Mouse (Mus musculus) regulatory T cell (primary cell): ENCODE measurements around the gene Adcy5.

Experiments
- in situ Hi-C: fragments of 300-600 bp; cut with MboI, MseI; formaldehyde crosslinking; loops from one replicate; pipeline ENCODE4 v1.15.1; 2025; ENCODE audit warnings: high pct_unique_total_duplicates

Gene Adcy5

DNA sequence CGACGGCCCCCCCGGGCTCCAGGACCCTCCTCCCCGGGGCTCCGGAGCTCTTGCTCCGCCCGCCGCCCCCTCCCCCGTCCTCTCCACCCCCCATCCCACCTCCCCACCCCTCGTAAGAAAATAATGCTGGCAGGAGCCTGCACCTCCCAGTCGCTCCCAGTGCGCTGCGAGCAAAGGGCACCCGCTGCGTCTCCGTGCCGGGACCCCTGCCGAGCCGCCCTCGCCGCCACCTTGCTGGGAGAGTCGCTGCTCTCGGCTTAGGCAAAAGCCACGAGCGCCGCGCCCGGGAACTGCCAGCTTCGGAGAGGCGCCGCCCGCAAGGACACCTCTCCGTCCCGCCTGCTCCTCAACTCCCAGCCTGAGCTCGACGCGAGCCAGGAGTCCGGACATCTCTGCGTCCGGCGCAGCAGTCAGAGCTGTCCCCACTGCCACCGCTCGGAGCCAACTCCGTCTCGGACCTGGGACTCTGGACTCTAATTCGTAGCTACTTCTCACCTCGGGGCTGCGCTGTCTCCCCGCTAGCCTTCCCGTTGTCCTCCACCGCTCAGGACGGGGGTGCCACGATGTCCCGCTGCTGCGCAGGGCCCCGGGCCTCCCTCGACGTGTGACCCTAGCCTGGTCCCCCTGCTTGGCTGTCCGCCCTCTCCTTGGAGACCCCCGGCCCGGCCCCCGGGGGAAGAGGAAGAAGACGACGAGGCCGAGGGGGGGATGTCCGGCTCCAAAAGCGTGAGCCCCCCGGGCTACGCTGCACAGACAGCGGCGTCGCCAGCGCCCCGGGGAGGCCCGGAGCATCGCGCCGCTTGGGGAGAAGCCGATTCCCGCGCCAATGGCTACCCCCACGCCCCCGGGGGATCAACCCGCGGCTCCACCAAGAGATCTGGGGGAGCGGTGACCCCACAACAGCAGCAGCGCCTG, 971 bp downstream of the Adcy5 start:
- in situ Hi-C loops: no loop called here

DNA sequence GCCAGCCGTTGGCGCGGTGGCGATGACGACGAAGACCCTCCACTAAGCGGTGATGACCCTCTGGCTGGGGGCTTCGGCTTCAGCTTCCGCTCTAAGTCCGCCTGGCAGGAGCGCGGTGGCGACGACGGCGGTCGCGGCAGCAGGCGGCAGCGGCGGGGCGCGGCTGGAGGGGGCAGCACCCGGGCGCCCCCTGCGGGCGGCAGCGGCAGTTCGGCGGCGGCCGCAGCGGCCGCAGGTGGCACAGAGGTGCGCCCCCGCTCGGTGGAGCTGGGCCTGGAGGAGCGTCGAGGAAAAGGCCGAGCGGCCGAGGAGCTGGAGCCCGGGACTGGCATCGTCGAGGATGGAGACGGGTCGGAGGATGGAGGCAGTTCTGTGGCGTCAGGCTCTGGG, 1.6 kb downstream of the Adcy5 start:
- in situ Hi-C loops: no loop called here

DNA sequence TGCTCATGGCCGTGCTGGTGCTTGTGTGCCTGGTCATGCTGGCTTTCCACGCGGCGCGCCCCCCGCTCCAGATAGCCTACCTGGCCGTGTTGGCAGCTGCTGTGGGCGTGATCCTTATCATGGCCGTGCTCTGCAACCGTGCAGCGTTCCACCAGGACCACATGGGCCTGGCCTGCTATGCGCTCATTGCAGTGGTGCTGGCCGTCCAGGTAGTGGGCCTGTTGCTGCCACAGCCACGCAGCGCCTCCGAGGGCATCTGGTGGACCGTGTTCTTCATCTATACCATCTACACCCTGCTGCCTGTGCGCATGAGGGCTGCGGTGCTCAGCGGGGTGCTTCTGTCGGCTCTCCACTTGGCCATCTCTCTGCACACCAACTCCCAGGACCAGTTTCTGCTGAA, 2.2 kb downstream of the Adcy5 start:
- in situ Hi-C loops: no loop called here

DNA sequence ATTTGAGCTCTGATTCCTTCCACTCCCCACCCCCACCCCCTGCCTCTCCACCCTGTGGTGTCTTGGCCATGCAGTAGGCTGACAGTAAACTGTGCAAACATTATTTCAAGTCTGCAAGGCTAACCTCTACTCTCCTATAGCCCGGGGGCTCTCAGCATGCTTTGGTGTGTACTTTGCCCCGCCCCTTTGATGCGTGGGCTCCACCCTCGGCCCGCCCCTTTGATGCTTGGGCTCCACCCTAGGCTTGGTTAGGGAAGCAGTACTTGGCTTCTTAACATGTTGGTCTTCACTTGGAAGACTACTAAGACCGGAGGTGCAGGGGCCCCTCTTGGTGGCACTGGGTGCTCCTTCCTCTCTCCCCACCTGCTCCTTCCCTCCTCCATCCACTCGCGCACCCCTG, 4.9 kb downstream of the Adcy5 start:
- in situ Hi-C loops: no loop called here

DNA sequence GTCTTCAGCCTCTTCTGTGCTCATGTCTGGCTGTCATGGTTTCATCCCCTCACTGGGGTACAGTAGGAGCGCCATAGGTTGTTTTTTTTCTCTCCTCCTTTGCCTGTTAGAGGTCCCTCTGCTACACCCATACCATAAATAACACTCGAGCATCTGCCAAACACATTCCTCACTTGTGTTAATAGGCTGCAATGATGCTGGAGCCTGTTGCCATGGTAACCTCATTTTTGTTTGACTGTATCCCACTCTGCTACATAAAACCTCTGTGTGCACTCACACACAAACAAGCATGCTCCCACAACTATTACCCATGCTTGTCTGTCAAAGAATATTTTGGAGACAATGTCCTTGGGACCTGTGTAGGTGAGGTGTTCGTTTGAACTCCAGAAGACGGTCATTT, 5.3 kb downstream of the Adcy5 start:
- in situ Hi-C loops: no loop called here

DNA sequence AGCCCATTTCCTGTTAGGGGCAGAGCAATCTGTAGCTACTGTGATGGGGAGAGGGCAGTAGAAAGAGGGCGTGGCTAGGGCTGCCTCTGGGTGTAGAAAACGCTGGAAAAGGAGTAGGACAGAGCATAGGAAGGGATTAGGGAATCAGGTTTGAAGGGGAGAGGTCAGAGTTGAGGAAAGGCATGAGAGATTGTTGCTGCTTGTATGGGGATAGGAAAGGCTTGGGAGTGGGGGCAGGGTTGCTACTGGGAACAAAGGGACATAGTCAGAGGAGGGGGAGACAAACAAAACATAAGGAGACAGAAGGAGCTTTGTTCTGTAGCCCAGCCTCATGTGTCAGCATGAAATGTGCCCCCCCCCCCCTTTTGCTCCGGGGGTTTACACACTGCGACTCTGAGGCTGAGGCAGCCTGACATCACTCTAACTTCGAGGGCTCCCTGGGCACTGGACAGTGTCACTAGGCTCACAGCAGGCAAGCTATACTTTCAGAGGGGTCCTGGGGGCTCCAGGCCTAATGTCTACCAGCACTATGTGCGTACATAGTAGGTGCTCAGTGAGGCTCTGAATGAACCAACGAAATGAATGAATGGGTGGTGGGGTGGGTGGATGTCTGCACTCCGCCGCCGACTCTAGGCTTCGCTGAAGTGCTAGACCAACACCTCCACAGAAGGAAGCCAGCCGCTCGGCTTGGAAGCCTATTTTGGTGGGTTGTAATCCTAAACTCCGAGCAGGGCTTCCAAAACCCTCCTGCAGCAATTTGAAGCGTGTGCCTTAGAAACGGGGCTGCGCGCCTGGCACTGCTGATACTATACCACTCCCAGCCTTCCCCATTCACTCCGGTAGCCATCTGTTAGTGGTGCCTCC, 9.9 kb downstream of the Adcy5 start:
- in situ Hi-C loops: no loop called here

DNA sequence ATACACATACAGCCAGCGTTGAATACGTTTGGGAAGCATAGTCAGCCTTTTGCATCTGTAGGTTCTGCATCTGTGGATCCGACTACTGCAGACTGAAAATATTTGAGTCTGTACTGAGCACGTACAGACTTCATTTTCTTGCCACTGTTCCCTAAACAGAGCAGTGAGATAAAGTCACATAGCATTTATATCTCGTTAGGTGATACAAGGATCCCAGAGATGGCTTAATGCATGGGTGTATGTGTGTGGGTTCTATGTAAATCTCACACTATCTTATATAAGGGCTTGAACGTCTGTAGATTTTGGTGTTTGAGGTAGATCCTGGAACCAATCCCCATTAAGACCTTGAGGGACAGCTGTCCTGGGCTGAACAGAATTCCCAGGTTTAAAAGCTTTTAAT, 10.7 kb downstream of the Adcy5 start:
- in situ Hi-C loops: no loop called here

DNA sequence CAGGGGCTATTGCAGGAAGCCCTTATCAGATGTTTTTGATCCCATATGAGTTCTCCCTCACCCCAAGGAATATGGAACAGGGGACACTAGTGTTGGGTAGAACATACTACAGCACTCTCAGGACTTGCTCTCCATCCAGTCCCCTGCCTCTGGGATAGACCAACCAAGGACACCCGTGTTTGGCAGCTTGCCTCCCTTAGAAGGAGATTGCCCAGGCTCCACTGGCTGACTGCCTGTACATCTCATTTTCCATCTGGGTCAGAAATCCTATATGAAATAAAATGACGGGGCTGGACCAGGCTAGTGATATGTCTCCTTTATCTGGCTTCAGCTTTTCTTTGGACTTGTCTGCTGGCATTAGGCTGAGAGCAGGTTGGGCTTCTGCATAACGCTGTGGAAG, 11.1 kb downstream of the Adcy5 start:
- in situ Hi-C loops: no loop called here

DNA sequence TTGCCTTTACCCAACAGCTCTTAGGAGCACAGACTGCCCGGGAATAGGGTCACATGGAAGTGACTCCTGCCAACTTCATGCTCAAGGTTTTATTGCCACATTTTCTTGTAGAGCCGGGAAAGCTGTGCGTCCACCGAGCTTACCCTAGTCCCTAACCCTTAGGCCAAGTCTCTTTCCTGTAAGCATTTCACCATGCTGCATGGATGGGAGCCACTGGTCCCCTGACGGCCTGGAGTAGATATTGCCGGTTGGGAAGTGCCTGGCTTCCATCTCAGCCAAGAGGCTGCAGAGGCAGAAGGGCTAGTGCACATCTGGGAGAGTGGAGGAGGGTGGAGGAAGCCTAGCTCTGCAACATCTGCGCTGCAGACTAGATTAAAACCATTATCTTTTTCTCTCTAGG, 14.8 kb downstream of the Adcy5 start:
- in situ Hi-C loops: no loop called here

DNA sequence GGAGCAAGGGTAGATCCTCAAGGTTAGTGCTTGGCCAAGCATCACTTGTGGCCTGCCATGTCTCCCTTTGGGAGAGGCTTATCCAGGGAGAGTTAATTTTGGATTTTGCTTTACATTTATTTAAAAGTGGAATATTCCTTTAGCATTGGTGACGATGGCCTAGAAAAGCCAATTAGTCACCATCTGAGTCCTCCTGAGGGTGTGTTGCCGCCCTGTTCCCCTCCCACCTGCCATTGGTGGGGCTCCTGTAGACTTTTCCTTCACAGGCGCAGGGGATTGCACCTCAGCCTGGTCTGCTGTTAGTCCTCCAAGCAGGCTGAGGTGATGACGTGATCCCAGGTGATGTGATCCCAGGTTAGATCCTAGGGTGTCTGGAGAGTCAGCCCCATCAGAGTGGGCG, 17.5 kb downstream of the Adcy5 start:
- in situ Hi-C loops: no loop called here

DNA sequence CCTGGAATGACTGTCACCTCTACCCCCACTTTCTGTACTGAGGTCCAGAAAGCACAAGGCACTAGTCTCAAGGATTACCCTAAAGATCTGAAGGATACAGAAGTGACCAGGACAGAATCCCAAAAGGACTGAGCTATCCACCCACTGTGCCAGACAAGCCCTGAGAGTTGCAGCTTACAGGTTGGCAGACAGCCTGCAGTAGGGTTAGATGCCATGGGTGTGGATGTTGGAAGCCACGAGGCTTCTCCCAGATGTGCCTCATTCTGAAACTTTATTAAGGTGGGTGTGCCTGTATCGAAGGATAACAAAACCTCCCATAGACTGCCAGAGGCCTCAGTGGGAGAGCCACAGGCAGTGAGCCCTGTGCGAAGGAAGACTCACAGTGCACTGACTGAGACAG, 23.8 kb downstream of the Adcy5 start:
- in situ Hi-C loops: loop anchor here (25.0 kb wide), 1 partner anchor 691 kb away; no protein-coding TSS in a partner anchor

DNA sequence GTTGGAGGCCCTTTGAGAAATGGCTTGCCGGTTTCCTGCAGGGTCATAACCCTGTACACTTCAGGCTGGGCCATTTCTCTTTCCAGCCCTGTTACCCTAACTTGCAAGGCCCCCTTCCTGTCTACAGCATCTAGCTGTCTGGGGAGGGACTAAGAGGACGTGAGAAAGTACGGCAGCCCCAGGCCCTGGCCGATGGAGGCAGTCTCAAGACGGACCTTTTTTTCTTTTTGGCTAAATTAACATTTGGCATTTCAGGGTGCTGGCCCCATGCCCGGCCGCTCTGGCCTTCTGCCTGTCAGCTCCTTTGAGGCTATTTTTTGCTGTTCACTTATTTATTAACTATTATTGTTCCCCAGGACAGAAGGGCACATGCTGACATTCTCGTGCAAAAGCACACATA, 24.4 kb downstream of the Adcy5 start:
- in situ Hi-C loops: loop anchor here (25.0 kb wide), 1 partner anchor 692 kb away; no protein-coding TSS in a partner anchor

DNA sequence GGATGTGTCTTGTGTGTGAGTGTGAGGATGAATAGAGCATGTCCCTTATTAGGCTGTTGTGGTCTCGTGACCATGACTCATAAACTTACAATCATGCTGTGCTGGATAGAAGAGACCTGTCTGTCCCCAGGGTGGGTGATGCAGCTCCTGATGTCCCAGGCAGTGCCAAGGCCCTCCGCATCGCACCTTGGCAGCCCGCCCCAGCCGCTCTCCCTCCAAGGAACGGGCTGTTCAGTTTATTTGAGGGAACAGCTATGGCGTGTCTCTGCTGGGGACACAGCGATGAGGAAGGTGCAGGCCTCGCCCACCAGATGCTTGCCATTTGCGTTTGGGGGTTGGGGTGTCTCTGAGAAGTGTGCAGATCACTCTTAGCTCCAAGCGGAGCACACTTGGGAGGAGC, 28.5 kb downstream of the Adcy5 start:
- in situ Hi-C loops: loop anchor here (25.0 kb wide), 1 partner anchor 696 kb away; no protein-coding TSS in a partner anchor

DNA sequence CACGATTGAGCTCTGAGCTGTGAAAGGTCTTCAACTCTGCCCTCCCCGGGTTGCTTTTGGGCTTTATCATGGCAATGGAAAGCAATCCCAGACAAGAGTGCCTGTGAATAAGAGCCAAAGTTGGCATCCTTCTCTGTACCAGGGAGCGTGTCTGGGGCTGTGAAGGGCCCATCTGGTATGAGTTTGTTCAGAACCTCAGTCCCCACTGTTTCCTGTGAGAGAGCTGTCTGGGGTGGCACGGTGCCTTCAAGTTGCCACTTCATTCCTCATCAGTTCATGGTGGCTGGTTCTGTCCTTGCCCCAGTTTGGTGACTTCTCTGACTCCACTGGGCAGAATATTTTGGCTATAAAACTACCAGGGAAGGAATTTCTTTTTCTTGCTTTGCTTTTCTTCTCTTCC, 33.4 kb downstream of the Adcy5 start:
- in situ Hi-C loops: loop anchor here (25.0 kb wide), 1 partner anchor 701 kb away; no protein-coding TSS in a partner anchor

DNA sequence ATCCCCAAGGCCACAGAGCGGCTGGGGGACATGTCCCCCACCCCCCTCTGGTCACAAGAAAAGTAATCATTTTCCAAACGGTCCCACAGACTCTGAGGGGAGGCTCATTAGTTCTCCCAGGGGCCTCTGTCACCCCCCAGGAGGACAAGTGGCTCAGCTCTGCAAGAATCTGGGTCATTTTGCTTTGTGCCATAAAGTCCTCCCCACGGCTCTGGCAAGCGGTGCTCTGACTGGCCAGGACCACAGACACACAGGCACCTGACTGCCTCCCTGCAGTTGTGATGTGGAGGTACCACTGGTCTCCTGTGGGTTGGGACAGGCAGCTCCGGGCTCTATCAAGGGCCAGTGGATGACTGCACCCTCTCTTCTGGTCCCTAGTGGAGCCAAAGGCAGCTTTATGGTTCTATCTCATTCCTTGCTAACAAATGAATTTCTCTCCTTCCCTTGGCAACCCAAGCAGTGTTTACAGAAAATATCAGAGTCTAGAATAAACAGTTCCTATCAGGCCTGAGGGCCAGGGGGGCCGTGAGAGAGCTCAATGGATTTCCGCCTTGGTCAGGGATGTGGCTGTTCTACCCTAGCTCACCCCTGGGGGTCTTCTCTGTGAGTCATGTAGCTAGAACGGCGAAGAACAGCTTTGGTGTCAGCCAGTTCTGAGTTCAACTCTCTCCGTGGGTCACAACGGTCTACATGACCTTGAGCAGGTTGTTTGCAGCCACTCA, 34.9 kb downstream of the Adcy5 start:
- in situ Hi-C loops: loop anchor here (10.0 to 25.0 kb wide), 2 partner anchors 575 to 702 kb away; no protein-coding TSS in a partner anchor

DNA sequence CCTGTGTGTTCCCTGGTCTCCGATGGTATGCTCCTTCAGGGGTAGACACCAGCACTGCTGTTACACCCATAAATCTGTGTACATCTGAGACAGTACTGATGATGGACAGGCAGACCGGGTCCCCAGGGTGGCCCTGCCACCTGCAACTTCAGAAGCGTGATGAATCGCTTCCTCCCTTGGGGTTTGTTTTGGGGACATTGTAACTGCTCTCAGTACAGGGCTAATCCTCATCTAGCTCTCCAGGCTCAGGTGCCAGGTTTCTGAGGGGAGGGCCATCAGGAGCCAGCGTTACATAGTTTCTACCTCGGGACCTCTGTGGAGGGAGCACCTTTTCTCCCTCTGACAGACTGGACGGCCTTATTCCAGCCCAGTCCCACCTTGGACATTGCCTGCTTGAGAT, 36.1 kb downstream of the Adcy5 start:
- in situ Hi-C loops: loop anchor here (10.0 to 25.0 kb wide), 2 partner anchors 576 to 703 kb away; no protein-coding TSS in a partner anchor

DNA sequence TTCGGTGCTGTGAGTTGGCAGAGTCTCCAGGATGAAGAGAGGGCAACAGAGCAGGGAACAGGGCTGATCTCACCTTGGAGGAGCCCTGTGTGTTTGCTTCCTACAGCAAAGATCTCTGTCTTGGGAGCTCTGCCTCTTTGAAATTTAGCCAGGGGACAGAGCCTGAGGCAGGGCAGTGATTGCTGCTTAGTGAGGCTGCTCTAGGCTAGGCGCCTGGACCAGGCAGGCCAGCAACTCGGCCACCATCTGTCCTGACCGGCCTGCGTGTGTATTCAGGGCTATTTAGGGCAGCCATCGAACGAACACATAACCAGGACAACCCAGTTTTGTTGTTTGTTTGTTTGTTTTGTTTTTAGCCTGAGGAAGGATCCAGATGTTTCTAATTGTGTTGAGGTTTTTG, 36.6 kb downstream of the Adcy5 start:
- in situ Hi-C loops: loop anchor here (10.0 to 25.0 kb wide), 2 partner anchors 576 to 704 kb away; no protein-coding TSS in a partner anchor

DNA sequence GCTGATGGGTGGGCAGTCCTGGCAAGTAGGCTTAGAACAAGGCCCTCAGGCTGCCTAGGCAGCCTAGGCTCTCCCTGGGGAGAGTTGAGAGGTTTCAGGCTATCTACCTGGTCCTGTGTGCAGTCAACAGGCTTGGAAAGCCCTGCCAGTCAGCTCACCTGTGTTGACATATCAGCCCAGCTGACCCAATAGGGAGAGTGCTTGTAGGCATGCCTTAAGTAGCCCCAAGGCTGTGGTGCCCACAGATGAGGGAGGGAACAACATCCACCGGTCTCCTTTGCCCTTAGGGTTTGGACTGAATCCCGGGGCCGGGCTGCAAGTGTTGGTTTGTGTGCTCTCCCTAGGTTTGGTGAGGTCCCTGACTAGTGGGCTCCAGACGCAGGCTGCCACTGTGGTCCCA, 37.8 kb downstream of the Adcy5 start:
- in situ Hi-C loops: loop anchor here (10.0 to 25.0 kb wide), 2 partner anchors 578 to 705 kb away; no protein-coding TSS in a partner anchor

DNA sequence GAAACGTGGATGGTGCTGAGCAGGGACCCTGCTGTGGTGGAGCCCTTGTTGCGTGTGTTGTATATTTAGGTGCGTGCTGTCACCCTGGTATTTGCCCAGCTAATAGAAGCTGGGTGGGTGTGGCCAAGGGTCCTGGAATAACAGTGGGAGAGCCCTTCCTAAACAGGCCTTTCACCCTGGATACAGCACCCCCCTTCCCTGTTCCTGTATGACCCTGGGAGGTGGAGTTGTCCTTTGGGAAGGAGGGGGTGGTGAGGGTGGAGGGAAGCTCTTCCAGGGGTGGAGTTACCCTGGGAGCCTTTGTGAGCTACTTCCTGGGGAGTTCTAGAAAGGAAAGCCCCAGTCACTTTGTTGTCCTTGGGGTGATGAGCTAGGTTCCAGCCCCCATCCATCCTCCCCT, 38.7 kb downstream of the Adcy5 start:
- in situ Hi-C loops: loop anchor here (10.0 to 25.0 kb wide), 2 partner anchors 579 to 706 kb away; no protein-coding TSS in a partner anchor

DNA sequence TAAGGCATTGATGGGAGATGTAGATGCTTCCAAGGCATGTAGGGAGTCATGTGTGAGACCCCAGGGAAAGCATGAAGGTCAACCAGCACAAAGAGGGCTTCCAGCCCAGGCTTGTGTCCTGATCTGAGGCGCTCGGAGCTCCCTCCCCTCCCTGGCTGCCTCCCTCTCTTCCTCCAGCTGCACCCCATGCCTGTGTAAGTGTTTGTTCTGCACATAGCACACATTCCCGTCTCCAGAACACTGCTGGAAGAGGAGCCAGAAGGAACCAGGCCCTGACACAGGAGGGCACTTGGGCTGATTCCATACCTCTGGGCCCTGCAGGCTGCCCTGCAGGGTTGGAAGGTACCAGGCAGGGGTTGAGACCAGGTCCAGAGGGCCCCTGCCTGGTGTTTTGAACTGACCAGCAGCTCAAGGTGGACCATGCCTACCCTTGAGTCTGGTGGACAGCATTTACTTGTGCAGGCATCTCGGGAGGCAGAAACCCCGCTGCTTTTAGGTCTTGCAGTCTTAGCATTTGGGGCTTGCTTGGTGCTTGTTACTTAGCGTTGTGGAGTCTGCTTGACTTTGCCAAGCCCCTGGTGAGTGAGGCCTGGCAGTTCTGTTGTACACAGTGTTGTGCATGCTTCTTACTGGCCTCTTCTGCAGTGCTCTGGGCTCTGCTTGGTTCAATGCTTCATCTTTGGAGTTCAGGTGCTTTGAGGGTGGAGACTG, 45.2 kb downstream of the Adcy5 start:
- in situ Hi-C loops: loop anchor here (10.0 to 25.0 kb wide), 2 partner anchors 585 to 713 kb away; no protein-coding TSS in a partner anchor
